Mouse (Mus musculus) kidney, adult 2 months (tissue): ENCODE data around the gene Ccl27b.
"Not testable (repeated sequence)": the region's sequence is repeated elsewhere in the genome, so short reads cannot be mapped to it uniquely, and the experiment has no call there.

Experiments
- CTCF ChIP-seq: fragments of 200-500 bp; conservative IDR thresholded peaks from 2 replicates; pipeline ENCODE4 v1.5.1; 2011; ENCODE audit warnings: low read depth, mild to moderate bottlenecking, control low read depth, low read length, moderate library complexity, mixed read lengths; ENCODE audit not compliant: insufficient read depth, insufficient read length
- POLR2A ChIP-seq: fragments of 200-500 bp; IDR thresholded peaks from one replicate; pipeline ENCODE4 v1.6.1; 2011; ENCODE audit warnings: low read depth, low read length, control low read depth

DNA sequence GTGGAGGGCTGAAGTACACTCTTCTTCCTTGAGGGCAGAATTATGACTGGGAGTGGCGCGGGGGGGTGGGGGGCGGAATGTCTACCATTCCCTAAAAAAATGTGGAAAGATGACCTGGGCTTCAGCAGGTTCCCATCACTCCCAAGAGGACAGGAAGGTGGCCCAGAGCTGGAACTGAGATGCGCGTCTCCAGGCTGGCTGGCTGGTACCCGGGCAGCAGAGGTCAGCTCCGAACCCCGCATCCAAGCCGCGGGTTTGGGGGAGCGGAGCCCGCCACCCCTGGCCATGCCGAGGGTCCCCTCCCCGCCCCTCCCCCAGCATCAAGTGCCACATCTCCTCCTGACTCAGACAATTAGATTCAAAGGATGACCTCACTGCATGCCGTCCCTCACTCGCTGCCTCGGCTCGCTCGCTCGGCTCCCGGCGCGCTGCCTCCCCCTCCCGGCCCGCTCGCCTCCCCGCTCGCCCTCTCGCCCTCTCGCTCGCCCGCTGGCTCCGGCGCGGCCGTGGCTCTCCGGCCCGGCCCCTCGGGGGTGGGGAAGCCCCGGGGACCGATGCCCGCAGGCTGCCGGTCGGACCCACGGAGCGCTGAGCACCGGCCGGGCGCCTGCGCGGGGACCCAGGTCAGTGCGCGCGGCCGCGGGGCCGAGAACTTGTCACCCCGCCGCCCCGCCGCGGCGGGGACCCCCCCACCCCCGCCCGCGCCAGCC lies 26.6 kb downstream of the Ccl27b start:
- not testable (repeated sequence) for TF ChIP-seq CTCF, POLR2A
